Mouse (Mus musculus) kidney, embryonic 14.5 days (tissue): ENCODE results near the gene Hcar2. TPM values are rescaled to one million over a fixed set of nuclear protein-coding genes. Genes with fewer than 3 reads are reported as not detected.

Experiments used
- ATAC-seq: fragments of 200-750 bp; cut with Nextera tagmentation; 2 replicates; pipeline ENCODE4 v1.8.0; 2017; ENCODE audit warnings: moderate number of reproducible peaks, mild to moderate bottlenecking, moderate TSS enrichment, moderate library complexity; ENCODE audit not compliant: low FRiP score, low TSS enrichment
- H3K27ac ChIP-seq: fragments of 300-500 bp; sonication (generic); 2 replicates; pipeline ENCODE4 v1.5.1; 2014; ENCODE audit warnings: low read depth, mild to moderate bottlenecking, low read length, moderate library complexity, mixed read lengths
- H3K27me3 ChIP-seq: fragments of 300-500 bp; sonication (generic); 2 replicates; pipeline ENCODE4 v1.6.1; 2014; ENCODE audit warnings: mild to moderate bottlenecking, low read length; ENCODE audit not compliant: control insufficient read depth, insufficient read depth
- H3K36me3 ChIP-seq: fragments of 300-500 bp; sonication (generic); 2 replicates; pipeline ENCODE4 v1.6.1; 2014; ENCODE audit warnings: low read length, mixed read lengths; ENCODE audit not compliant: control insufficient read depth, insufficient read depth
- H3K4me1 ChIP-seq: fragments of 300-500 bp; sonication (generic); 2 replicates; pipeline ENCODE4 v1.6.1; 2014; ENCODE audit warnings: low read length, mixed read lengths; ENCODE audit not compliant: control insufficient read depth, insufficient read depth
- H3K4me2 ChIP-seq: fragments of 300-500 bp; sonication (generic); replicated peaks from 2 replicates; pipeline ENCODE4 v1.6.1; 2014; ENCODE audit warnings: low read depth, mild to moderate bottlenecking, low read length
- H3K4me3 ChIP-seq: fragments of 300-500 bp; sonication (generic); 2 replicates; pipeline ENCODE4 v1.5.1; 2014; ENCODE audit warnings: mild to moderate bottlenecking, low read length
- H3K9ac ChIP-seq: fragments of 300-500 bp; sonication (generic); 2 replicates; pipeline ENCODE4 v1.6.1; 2014; ENCODE audit warnings: low read depth, mild to moderate bottlenecking, low read length, moderate library complexity
- H3K9me3 ChIP-seq: fragments of 300-500 bp; sonication (generic); 2 replicates; pipeline ENCODE4 v1.6.1; 2016; ENCODE audit warnings: low read length; ENCODE audit not compliant: control insufficient read depth
- WGBS: fragments of 180-500 bp; shearing (Covaris S2); extraction: QIAGEN DNeasy Blood & Tissue Kit; methylation state at CpG from one replicate; pipeline ENCODE4 v1.1.7; 2014; 5-methylcytosine and 5-hydroxymethylcytosine counted together
- polyA plus RNA-seq: library from polyadenylated mRNA; unstranded; fragments of >200 nt; fragmentation: Nextera tagmentation; extraction: Ambion mirVana; gene quantifications from 2 replicates; pipeline ENCODE4 v1.2.1, GENCODE M21; 2014

The Hcar2 gene
- polyA plus RNA-seq, 1 experiment from 2014 or later: not detected

GRCm38 (mm10) chr5:123822706-123823105 lies 42.6 kb downstream of the Hcar2 start:
- H3K9me3 ChIP-seq: no peaks in the 10 kb centered on the region
- H3K36me3 ChIP-seq: peaks cover 16% of the 10 kb centered on the region
- H3K27me3 ChIP-seq: no peaks in the 10 kb centered on the region
- H3K9ac ChIP-seq: no peak overlapping the region
- no peak overlapping the region for H3K4me3 ChIP-seq
- no peak overlapping the region for H3K4me2 ChIP-seq
- ATAC-seq: no peak
- H3K27ac ChIP-seq: no peak overlapping the region
- 77% methylated on average over 7 of the region's 7 CpGs for WGBS
- H3K4me1 ChIP-seq: peaks cover 20% of the 10 kb centered on the region

- Histone ChIP-seq H3K4me1 (peaks cover 20% of the 10 kb centered on the region), H3K9me3 (no peaks in the 10 kb centered on the region), H3K36me3 (peaks cover 23% of the 10 kb centered on the region), H3K4me2 (no peak overlapping the region), H3K27me3 (no peaks in the 10 kb centered on the region), H3K4me3 (no peak overlapping the region), H3K27ac (no peak overlapping the region), H3K9ac (no peak overlapping the region)
- ATAC-seq: peak; percentile 30; the same call in 1 of the 2 replicates
- 49% methylated on average over 3 of the region's 3 CpGs for WGBS
Observed at GRCm38 (mm10) chr5:123821264-123821571, 44.1 kb downstream of the Hcar2 start.

GRCm38 (mm10) chr5:123820501-123821263 lies 44.6 kb downstream of the Hcar2 start:
- H3K27me3 ChIP-seq: no peaks in the 10 kb centered on the region
- H3K4me1 ChIP-seq: peaks cover 20% of the 10 kb centered on the region
- H3K4me3 ChIP-seq: no peak overlapping the region
- H3K9ac ChIP-seq: no peak overlapping the region
- H3K27ac ChIP-seq: peak overlapping the region; percentile 19; the same call in 1 of the 2 replicates
- H3K9me3 ChIP-seq: no peaks in the 10 kb centered on the region
- H3K4me2 ChIP-seq: no peak overlapping the region
- peaks cover 23% of the 10 kb centered on the region for H3K36me3 ChIP-seq
- ATAC-seq: peak; percentile 81
- WGBS: 47% methylated on average over 9 of the region's 9 CpGs

DNA sequence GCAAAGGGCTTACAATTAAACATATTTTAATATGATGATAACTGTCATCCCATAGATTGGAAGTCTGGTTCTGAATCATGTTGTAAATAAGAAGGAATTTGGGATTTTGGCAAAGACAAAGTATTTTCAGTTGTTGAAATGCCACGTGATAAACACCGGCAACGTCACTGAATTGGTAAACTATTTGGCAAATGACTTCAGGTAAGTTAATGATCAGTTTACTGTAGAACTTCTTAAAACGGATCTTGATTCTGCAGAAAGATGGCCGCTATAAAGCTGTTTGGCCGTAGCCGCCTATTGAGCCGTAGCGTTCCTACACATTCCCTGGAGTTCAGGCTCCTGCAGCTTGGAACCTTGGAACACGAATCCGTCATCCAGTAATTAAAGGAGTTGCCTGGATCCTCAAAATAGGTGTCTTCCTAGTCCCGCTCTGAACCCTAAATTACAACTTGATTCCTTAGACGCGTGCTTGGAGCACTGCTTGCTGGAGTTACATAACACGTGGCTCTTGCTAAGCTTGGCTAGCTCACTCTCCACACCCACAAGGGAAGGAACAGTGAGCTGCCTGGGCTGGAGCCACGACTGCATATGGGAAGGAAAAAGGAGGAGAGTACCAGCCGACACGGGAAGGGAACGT lies 46.2 kb downstream of the Hcar2 start:
- Histone ChIP-seq H3K4me2 (no peak overlapping the region), H3K4me1 (peaks cover 20% of the 10 kb centered on the region), H3K27ac (no peak overlapping the region), H3K4me3 (no peak overlapping the region), H3K36me3 (peaks cover 30% of the 10 kb centered on the region), H3K9me3 (no peaks in the 10 kb centered on the region), H3K9ac (no peak overlapping the region), H3K27me3 (no peaks in the 10 kb centered on the region)
- WGBS: 74% methylated on average over 19 of the region's 19 CpGs
- no peak for ATAC-seq

- WGBS: 85% methylated on average over 7 of the region's 7 CpGs
- Histone ChIP-seq H3K27me3 (no peaks in the 10 kb centered on the region), H3K9ac (no peak overlapping the region), H3K27ac (no peak overlapping the region), H3K4me2 (no peak overlapping the region), H3K36me3 (peaks cover 41% of the 10 kb centered on the region), H3K4me3 (no peak overlapping the region), H3K9me3 (no peaks in the 10 kb centered on the region), H3K4me1 (peaks cover 20% of the 10 kb centered on the region)
- no peak for ATAC-seq
Observed at GRCm38 (mm10) chr5:123816891-123817290, 48.4 kb downstream of the Hcar2 start.

Other genes starting within 250 kb of the Hcar2 start
- 20.7 and 32.6 TPM in 2 replicates for gene Clip1, start 180.9 kb downstream of the Hcar2 start, polyA plus RNA-seq
- gene Zcchc8, start 144.4 kb downstream of the Hcar2 start, polyA plus RNA-seq: 75.3 and 101 TPM in 2 replicates
- gene Rsrc2, start 116.1 kb downstream of the Hcar2 start, polyA plus RNA-seq: 128 and 153 TPM in 2 replicates
- gene Kntc1, start 115.8 kb downstream of the Hcar2 start, polyA plus RNA-seq: 33.7 and 35.9 TPM in 2 replicates
- gene Hcar1, start 14.5 kb upstream of the Hcar2 start, polyA plus RNA-seq: 1.0 and 1.4 TPM in 2 replicates
- 135 and 171 TPM in 2 replicates for gene Denr, start 41.7 kb upstream of the Hcar2 start, polyA plus RNA-seq
- gene Gm43518, start 61.9 kb upstream of the Hcar2 start, polyA plus RNA-seq: 0.89 and 3.8 TPM in 2 replicates
- 6.2 and 7.3 TPM in 2 replicates for gene Ccdc62, start 65.2 kb upstream of the Hcar2 start, polyA plus RNA-seq
- 11.0 and 13.0 TPM in 2 replicates for gene Hip1r, start 108.1 kb upstream of the Hcar2 start, polyA plus RNA-seq
- 20.2 and 27.6 TPM in 2 replicates for gene Vps37b, start 166.8 kb upstream of the Hcar2 start, polyA plus RNA-seq
- 0.44 and 0.97 TPM in 2 replicates for gene Abcb9, start 230.3 kb upstream of the Hcar2 start, polyA plus RNA-seq
- 12.2 and 15.3 TPM in 2 replicates for gene Ogfod2, start 246.8 kb upstream of the Hcar2 start, polyA plus RNA-seq